Mouse (Mus musculus) midbrain, embryonic 14.5 days (tissue): ENCODE measurements around the gene Hecw2. TPM values are rescaled to one million over a fixed set of nuclear protein-coding genes. Genes with fewer than 3 reads are reported as not detected.

Source experiments
- ATAC-seq: fragments of 200-750 bp; cut with Nextera tagmentation; 2 replicates; pipeline ENCODE4 v1.8.0; 2017; ENCODE audit warnings: moderate number of reproducible peaks, moderate library complexity; ENCODE audit not compliant: low FRiP score, low TSS enrichment
- DNase-seq: peaks from one replicate; pipeline ENCODE4 v3.0.0-alpha.2; 2015
- H3K27ac ChIP-seq: fragments of 300-500 bp; sonication (generic); replicated peaks from 2 replicates; pipeline ENCODE4 v1.5.1; 2014; ENCODE audit warnings: mild to moderate bottlenecking, low read depth, low read length, moderate library complexity
- H3K27me3 ChIP-seq: fragments of 300-500 bp; sonication (generic); 2 replicates; pipeline ENCODE4 v1.6.1; 2014; ENCODE audit warnings: low read length, control low read depth, mixed read lengths; ENCODE audit not compliant: control insufficient read depth, insufficient read depth
- H3K36me3 ChIP-seq: fragments of 300-500 bp; sonication (generic); 2 replicates; pipeline ENCODE4 v1.6.1; 2014; ENCODE audit warnings: low read length, control low read depth; ENCODE audit not compliant: control insufficient read depth, insufficient read depth
- H3K4me1 ChIP-seq: fragments of 300-500 bp; sonication (generic); 2 replicates; pipeline ENCODE4 v1.6.1; 2014; ENCODE audit warnings: mild to moderate bottlenecking, antibody characterized with exemption, low read length, control low read depth; ENCODE audit not compliant: control insufficient read depth, insufficient read depth
- H3K4me2 ChIP-seq: fragments of 300-500 bp; sonication (generic); 2 replicates; pipeline ENCODE4 v1.6.1; 2014; ENCODE audit warnings: mild to moderate bottlenecking, low read length, moderate library complexity
- H3K4me3 ChIP-seq: fragments of 300-500 bp; sonication (generic); replicated peaks from 2 replicates; pipeline ENCODE4 v1.5.1; 2014; ENCODE audit warnings: low read depth, low read length
- H3K9ac ChIP-seq: fragments of 300-500 bp; sonication (generic); replicated peaks from 2 replicates; pipeline ENCODE4 v1.6.1; 2014; ENCODE audit warnings: mild to moderate bottlenecking, low read length, moderate library complexity
- H3K9me3 ChIP-seq: fragments of 300-500 bp; sonication (generic); 2 replicates; pipeline ENCODE4 v1.6.1; 2016; ENCODE audit warnings: low read length, control low read depth, mixed read lengths; ENCODE audit not compliant: control insufficient read depth
- WGBS: fragments of 180-500 bp; shearing (Covaris S2); extraction: QIAGEN DNeasy Blood & Tissue Kit; methylation state at CpG from one replicate; pipeline ENCODE4 v1.1.7; 2014; 5-methylcytosine and 5-hydroxymethylcytosine counted together
- polyA plus RNA-seq: library from polyadenylated mRNA; unstranded; fragments of >200 nt; fragmentation: Nextera tagmentation; extraction: Ambion mirVana; gene quantifications from 2 replicates; pipeline ENCODE4 v1.2.1, GENCODE M21; 2014

Hecw2 gene
- polyA plus RNA-seq, 1 experiment from 2014 or later = 6.4 TPM

DNA sequence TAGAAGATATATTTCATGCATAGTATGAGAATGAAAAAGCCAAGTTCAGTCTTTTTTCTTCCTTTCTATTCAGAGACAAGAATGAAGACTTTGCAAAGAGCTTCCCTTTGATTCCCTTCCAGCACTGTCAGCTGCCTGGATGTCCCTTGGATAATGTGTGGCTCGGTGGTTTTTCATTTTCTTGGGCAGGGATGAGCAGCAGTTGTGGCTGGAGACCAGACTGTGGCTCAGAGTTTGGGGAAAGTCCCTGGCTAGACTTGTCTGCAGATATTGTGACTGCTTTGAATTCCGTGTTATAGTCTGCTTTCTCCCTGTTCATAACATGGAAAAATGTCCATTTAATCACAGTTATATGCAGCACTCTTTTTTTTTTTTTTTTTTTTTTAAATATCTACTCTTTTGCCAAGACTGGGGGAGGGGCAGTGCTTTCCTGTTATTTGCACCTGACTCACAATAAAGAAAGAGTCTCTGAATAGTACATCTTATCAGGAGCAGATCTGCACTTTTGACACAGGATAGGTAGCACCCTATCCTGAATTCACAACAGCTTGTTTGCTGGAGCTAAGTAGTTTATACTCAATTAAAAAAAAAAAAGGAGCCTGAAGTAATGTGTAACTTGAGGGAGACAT lies 380.8 kb downstream of the Hecw2 start:
- H3K4me3 ChIP-seq = no peak overlapping the region
- H3K9me3 ChIP-seq = no peaks in the 10 kb centered on the region
- no peaks in the 10 kb centered on the region for H3K27me3 ChIP-seq
- no peak overlapping the region for H3K27ac ChIP-seq
- H3K9ac ChIP-seq = no peak overlapping the region
- no peaks in the 10 kb centered on the region for H3K36me3 ChIP-seq
- DNase-seq (no peak), ATAC-seq (no peak)
- H3K4me2 ChIP-seq = no peak overlapping the region
- 58% methylated on average over 2 of the region's 2 CpGs for WGBS
- no peaks in the 10 kb centered on the region for H3K4me1 ChIP-seq

DNA sequence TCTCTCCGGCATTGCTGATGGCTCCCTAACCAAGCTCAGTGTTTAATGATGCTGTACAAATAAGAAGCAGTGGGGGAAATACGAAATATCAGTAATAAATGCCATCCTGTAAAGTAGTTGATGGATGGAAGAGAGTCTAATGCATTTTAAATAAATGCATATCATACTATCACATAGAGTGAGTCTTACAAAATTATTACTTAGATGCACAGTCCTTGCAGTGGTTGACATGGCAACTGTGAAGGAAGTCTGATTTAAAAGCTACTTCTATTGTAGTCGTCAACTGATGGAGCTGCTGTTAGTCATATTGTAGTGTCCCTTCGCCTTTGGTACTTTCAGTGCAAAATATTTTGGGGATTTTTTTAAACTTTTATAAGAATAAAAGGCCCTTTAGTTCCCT lies 383.0 kb downstream of the Hecw2 start:
- WGBS = 83% methylated on average over 4 of the region's 4 CpGs
- no peak overlapping the region for H3K4me3 ChIP-seq
- no peaks in the 10 kb centered on the region for H3K9me3 ChIP-seq
- no peaks in the 10 kb centered on the region for H3K27me3 ChIP-seq
- no peak for ATAC-seq
- H3K9ac ChIP-seq = no peak overlapping the region
- H3K4me2 ChIP-seq = no peak overlapping the region
- H3K27ac ChIP-seq = no peak overlapping the region
- no peaks in the 10 kb centered on the region for H3K36me3 ChIP-seq
- no peak for DNase-seq
- no peaks in the 10 kb centered on the region for H3K4me1 ChIP-seq

GRCm38 (mm10) chr1:53808229-53808628 lies 386.7 kb downstream of the Hecw2 start:
- Histone ChIP-seq H3K4me3 (no peak overlapping the region), H3K9me3 (no peaks in the 10 kb centered on the region), H3K4me1 (no peaks in the 10 kb centered on the region), H3K9ac (no peak overlapping the region), H3K27ac (no peak overlapping the region), H3K36me3 (no peaks in the 10 kb centered on the region), H3K4me2 (no peak overlapping the region), H3K27me3 (no peaks in the 10 kb centered on the region)
- 85% methylated on average over 2 of the region's 2 CpGs for WGBS
- ATAC-seq (no peak), DNase-seq (no peak)

DNA sequence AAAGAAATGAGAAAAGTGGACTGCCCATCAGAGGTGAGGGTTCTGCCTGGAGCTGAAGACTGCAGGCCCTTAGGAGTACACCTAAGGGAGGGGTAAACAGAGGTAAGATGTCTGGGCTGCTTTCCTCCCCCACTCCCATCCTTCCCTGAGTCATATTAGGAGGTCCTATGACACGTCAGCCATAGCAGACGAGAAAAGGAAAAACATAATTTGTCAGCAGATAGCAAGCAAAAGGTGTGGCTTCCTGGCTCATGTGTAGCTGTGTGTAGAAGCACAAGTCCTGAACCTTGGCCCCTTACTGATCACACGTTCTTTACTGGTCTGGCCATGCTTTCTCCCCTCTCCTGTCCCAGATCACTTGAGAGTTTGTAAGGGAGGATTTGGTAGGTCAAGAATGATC lies 397.2 kb downstream of the Hecw2 start:
- no peak for ATAC-seq
- no peak overlapping the region for H3K4me2 ChIP-seq
- 88% methylated on average over 3 of the region's 3 CpGs for WGBS

GRCm38 (mm10) chr1:53797074-53797473 lies 397.9 kb downstream of the Hecw2 start:
- no peak for ATAC-seq
- Histone ChIP-seq H3K4me2 (no peak overlapping the region), H3K4me3 (no peak overlapping the region), H3K36me3 (no peaks in the 10 kb centered on the region), H3K27ac (no peak overlapping the region), H3K9me3 (no peaks in the 10 kb centered on the region), H3K4me1 (no peaks in the 10 kb centered on the region), H3K9ac (no peak overlapping the region), H3K27me3 (no peaks in the 10 kb centered on the region)
- DNase-seq = no peak
- WGBS = 90% methylated on average over 5 of the region's 5 CpGs

More for the DNA sequence above, 397.2 kb downstream of the Hecw2 start:
- H3K9ac ChIP-seq = no peak overlapping the region
- DNase-seq = no peak
- H3K27me3 ChIP-seq = no peaks in the 10 kb centered on the region
- H3K4me1 ChIP-seq = no peaks in the 10 kb centered on the region
- no peak overlapping the region for H3K27ac ChIP-seq
- no peaks in the 10 kb centered on the region for H3K36me3 ChIP-seq
- H3K4me3 ChIP-seq = no peak overlapping the region
- H3K9me3 ChIP-seq = no peaks in the 10 kb centered on the region

GRCm38 (mm10) chr1:53796271-53796670 lies 398.7 kb downstream of the Hecw2 start:
- no peak overlapping the region for H3K9ac ChIP-seq
- no peak for DNase-seq

DNA sequence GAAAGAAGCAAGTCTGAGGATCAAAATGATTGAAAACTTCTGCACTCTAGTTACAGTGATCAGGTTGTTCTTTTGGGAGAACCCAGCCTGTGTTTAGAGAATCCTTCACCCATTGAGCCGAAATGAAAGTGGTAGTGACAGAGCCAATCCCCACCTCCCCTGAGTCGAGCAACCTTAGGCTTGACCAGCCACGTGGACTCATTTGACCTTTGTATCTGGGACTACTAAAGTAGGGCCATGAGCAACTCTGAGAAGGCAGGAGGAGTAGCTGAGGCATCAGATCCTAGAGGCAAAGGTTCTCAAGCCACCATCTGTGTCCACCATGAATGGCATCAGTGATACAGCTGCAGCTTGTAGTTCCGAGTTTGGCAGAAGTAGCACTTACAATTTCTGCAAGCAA lies 399.4 kb downstream of the Hecw2 start:
- no peak overlapping the region for H3K4me3 ChIP-seq
- H3K27me3 ChIP-seq = no peaks in the 10 kb centered on the region
- ATAC-seq (no peak), DNase-seq (no peak)
- no peaks in the 10 kb centered on the region for H3K9me3 ChIP-seq
- H3K4me2 ChIP-seq = no peak overlapping the region
- H3K36me3 ChIP-seq = no peaks in the 10 kb centered on the region
- no peaks in the 10 kb centered on the region for H3K4me1 ChIP-seq
- H3K27ac ChIP-seq = no peak overlapping the region
- WGBS = 84% methylated on average over 4 of the region's 4 CpGs
- H3K9ac ChIP-seq = no peak overlapping the region

More at GRCm38 (mm10) chr1:53796271-53796670, 398.7 kb downstream of the Hecw2 start:
- no peak overlapping the region for H3K27ac ChIP-seq
- no peaks in the 10 kb centered on the region for H3K36me3 ChIP-seq
- H3K4me2 ChIP-seq = no peak overlapping the region
- no peak overlapping the region for H3K4me3 ChIP-seq
- WGBS = 95% methylated on average over 6 of the region's 6 CpGs
- no peaks in the 10 kb centered on the region for H3K9me3 ChIP-seq
- ATAC-seq = no peak
- no peaks in the 10 kb centered on the region for H3K27me3 ChIP-seq
- H3K4me1 ChIP-seq = no peaks in the 10 kb centered on the region

DNA sequence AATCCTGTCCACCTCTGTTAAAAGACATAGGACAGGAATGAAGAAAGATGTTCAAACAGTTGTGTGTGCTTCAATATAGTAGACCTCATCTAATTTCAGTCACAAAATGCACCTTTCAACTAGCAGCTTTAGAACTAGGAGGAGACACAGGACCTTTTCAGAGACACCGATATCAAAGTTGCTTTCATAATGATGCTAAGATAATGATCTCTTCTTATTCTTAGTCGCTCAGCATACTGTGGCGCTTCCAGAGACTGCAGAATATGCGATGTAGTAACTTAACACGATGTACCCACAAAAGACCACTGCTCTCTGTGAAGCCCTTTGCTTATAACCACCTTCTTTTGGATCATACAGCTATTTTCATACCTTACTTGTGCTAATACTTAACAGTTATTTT lies 399.9 kb downstream of the Hecw2 start:
- H3K9me3 ChIP-seq = no peaks in the 10 kb centered on the region
- H3K36me3 ChIP-seq = no peaks in the 10 kb centered on the region
- H3K27ac ChIP-seq = no peak overlapping the region
- no peak overlapping the region for H3K4me3 ChIP-seq
- no peak overlapping the region for H3K9ac ChIP-seq
- no peaks in the 10 kb centered on the region for H3K27me3 ChIP-seq
- no peak overlapping the region for H3K4me2 ChIP-seq
- ATAC-seq (no peak), DNase-seq (no peak)
- H3K4me1 ChIP-seq = no peaks in the 10 kb centered on the region
- 93% methylated on average over 5 of the region's 5 CpGs for WGBS

DNA sequence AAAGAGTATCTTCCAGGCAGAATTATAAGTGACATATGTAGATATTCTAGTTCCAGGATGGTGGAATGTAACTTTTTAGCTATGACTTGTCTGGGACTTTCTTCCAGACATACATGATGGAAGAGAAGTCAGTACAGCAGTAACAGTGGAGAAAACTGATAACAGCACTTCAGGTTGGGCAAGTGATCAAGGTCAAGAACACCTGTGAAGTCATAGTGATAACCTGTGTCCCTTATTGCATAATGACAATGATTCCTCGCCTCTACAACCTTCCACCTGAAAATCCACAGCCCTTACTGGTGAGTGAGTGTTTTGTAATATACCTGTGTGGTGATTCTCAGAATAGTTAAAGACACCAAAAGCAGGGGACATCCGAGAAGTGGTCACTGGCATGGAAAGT lies 400.7 kb downstream of the Hecw2 start:
- 80% methylated on average over 2 of the region's 2 CpGs for WGBS
- H3K36me3 ChIP-seq = no peaks in the 10 kb centered on the region
- H3K4me2 ChIP-seq = no peak overlapping the region
- no peak overlapping the region for H3K27ac ChIP-seq
- H3K9ac ChIP-seq = no peak overlapping the region
- no peaks in the 10 kb centered on the region for H3K27me3 ChIP-seq
- ATAC-seq = no peak
- H3K4me3 ChIP-seq = no peak overlapping the region
- DNase-seq = no peak
- H3K9me3 ChIP-seq = no peaks in the 10 kb centered on the region
- no peaks in the 10 kb centered on the region for H3K4me1 ChIP-seq
